Mouse (Mus musculus) CH12.LX (cell line): Measurements from ENCODE around the gene Alkbh2.

ENCODE experiments used
- CTCF ChIP-seq, 2 experiments: IDR thresholded peaks in 1 of 2; conservative IDR thresholded peaks in 1 of 2; 2 replicates each; pipeline ENCODE4 v1.5.1; 2011 to 2012; ENCODE audit warnings: low read depth in 2 of 2, low read length in 2 of 2, improper control_type of control experiment in 1 of 2, inconsistent platforms in 1 of 2, mild to moderate bottlenecking in 1 of 2, moderate library complexity in 1 of 2
- EP300 ChIP-seq: IDR thresholded peaks from 2 replicates; pipeline ENCODE4 v1.6.1; 2011; ENCODE audit warnings: low read length, improper control_type of control experiment
- JUND ChIP-seq: conservative IDR thresholded peaks from 2 replicates; pipeline ENCODE4 v1.6.1; 2011; ENCODE audit warnings: low read depth, low read length, improper control_type of control experiment
- MAX ChIP-seq: IDR thresholded peaks from 2 replicates; pipeline ENCODE4 v1.6.1; 2011; ENCODE audit warnings: low read length, improper control_type of control experiment
- POLR2A ChIP-seq: IDR thresholded peaks from 2 replicates; pipeline ENCODE4 v1.6.1; 2011; ENCODE audit warnings: low read depth, mild to moderate bottlenecking, improper control_type of control experiment, low read length
- RCOR1 ChIP-seq: conservative IDR thresholded peaks from 2 replicates; pipeline ENCODE4 v1.6.1; 2012; ENCODE audit warnings: low read depth, mild to moderate bottlenecking, inconsistent platforms, low read length, improper control_type of control experiment
- TCF12 ChIP-seq: IDR thresholded peaks from 2 replicates; pipeline ENCODE4 v1.6.1; 2014; ENCODE audit warnings: low read depth, mild to moderate bottlenecking, inconsistent platforms, low read length, improper control_type of control experiment

DNA sequence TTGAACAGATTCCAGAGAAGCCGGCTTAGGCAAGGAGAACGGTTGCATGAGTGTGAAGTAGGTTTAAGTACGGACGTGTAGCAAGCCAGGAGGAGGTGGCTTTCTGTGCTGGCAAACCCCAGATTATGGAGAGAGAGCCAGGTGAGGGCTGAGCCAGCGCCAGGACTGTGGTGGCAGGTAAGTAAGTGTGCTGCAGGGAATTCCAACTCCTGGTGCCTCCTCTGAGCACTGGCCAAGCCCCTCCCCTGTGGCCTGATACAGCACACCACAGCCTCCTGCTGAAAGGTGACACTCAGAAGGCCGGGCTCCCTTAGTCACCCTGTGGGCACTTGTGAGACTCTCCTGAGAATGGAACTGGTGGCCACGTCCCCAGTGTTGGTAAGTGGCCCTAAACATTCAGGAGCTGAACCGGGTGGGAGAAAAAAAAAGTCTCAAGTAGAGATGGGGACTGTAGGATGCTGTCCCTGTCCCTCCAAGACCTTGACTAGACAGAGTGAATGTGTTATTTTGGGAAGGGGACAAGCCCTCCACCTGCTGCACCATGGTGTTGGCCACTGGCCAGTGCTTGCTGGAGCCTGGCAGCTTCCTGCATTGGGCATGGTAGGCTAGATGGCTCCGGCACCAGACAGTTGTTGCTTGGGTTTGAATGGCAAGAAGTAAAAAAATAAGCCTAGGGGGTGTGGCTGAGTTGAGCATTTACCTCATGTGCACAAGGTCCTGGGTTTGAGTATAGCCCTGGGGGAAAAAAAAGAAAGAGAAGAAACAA, 27.3 kb upstream of the Alkbh2 start:
- TF ChIP-seq CTCF (conservative IDR thresholded peaks at IDR 0.05 in 1 of 2, IDR thresholded peaks at IDR 0.05 in 1 of 2; ENCODE audit: low read depth in 2 of 2, low read length in 2 of 2) (no peak), JUND (no peak), MAX (no peak), TCF12 (no peak), POLR2A (no peak), EP300 (no peak), RCOR1 (no peak)
